Mouse (Mus musculus) MEL (cell line): Measurements from ENCODE around the gene Lhpp. TPM values are rescaled to one million over a fixed set of nuclear protein-coding genes. Genes with fewer than 3 reads are reported as not detected.

Source experiments
- DNase-seq: peaks from one replicate; pipeline ENCODE4 v3.0.0; 2011; ENCODE audit warnings: low read depth, low spot score
- H3K27ac ChIP-seq: 2 replicates; pipeline ENCODE4 v1.5.1; 2012; ENCODE audit warnings: low read depth, mild to moderate bottlenecking, control low read depth, low read length, moderate library complexity; ENCODE audit not compliant: control insufficient read depth
- H3K27me3 ChIP-seq, 2 experiments: fragments of 150-350 bp in 1 of 2; sonication (generic) in 1 of 2; 2 replicates each; pipeline ENCODE4 v1.6.1; 2012; ENCODE audit warnings: low read length in 2 of 2, mild to moderate bottlenecking in 2 of 2, improper control_type of control experiment in 1 of 2, moderate library complexity in 1 of 2; ENCODE audit not compliant: insufficient read depth in 2 of 2, control insufficient read depth in 1 of 2
- H3K36me3 ChIP-seq, 2 experiments: 2 replicates each; pipeline ENCODE4 v1.6.1; 2012 to 2014; ENCODE audit warnings: low read length in 2 of 2, improper control_type of control experiment in 1 of 2, inconsistent platforms in 1 of 2, mild to moderate bottlenecking in 1 of 2; ENCODE audit not compliant: insufficient read depth in 2 of 2, control insufficient read depth in 1 of 2
- H3K4me1 ChIP-seq, 2 experiments: fragments of 150-350 bp in 1 of 2; sonication (generic) in 1 of 2; 2 replicates each; pipeline ENCODE4 v1.6.1; 2012; ENCODE audit warnings: low read length in 2 of 2, improper control_type of control experiment in 1 of 2, mild to moderate bottlenecking in 1 of 2; ENCODE audit not compliant: insufficient read depth in 2 of 2, control insufficient read depth in 1 of 2
- H3K4me3 ChIP-seq, 2 experiments: fragments of 150-350 bp in 1 of 2; sonication (generic) in 1 of 2; 2 replicates each; pipeline ENCODE4 v1.5.1; 2012; ENCODE audit warnings: low read depth in 2 of 2, low read length in 2 of 2, mild to moderate bottlenecking in 2 of 2, moderate library complexity in 2 of 2, control low read depth in 1 of 2, improper control_type of control experiment in 1 of 2; ENCODE audit not compliant: control insufficient read depth in 1 of 2, insufficient read depth in 1 of 2
- H3K79me2 ChIP-seq: 2 replicates; pipeline ENCODE4 v1.6.1; 2012; ENCODE audit warnings: mild to moderate bottlenecking, low read length, moderate library complexity; ENCODE audit not compliant: control insufficient read depth, poor library complexity, insufficient read depth
- H3K9ac ChIP-seq: 2 replicates; pipeline ENCODE4 v1.6.1; 2012; ENCODE audit warnings: low read depth, mild to moderate bottlenecking, control low read depth, low read length, moderate library complexity; ENCODE audit not compliant: control insufficient read depth, poor library complexity, severe bottlenecking
- H3K9me3 ChIP-seq: fragments of 150-350 bp; sonication (generic); replicated peaks from 2 replicates; pipeline ENCODE4 v1.6.1; 2012; ENCODE audit warnings: mild to moderate bottlenecking, low read length, improper control_type of control experiment, moderate library complexity; ENCODE audit not compliant: insufficient read depth
- BHLHE40 ChIP-seq: IDR thresholded peaks from 2 replicates; pipeline ENCODE4 v1.6.1; 2012; ENCODE audit warnings: low read depth, mild to moderate bottlenecking, inconsistent platforms, low read length, improper control_type of control experiment, borderline replicate concordance
- CHD1 ChIP-seq: IDR thresholded peaks from 2 replicates; pipeline ENCODE4 v1.6.1; 2012; ENCODE audit warnings: low read depth, mild to moderate bottlenecking, inconsistent platforms, low read length, improper control_type of control experiment
- CTCF ChIP-seq, 3 experiments: IDR thresholded peaks in 2 of 3; conservative IDR thresholded peaks in 1 of 3; 2 replicates each; pipeline ENCODE4 v1.5.1; 2011 to 2012; ENCODE audit warnings: low read length in 3 of 3, low read depth in 2 of 3, mild to moderate bottlenecking in 2 of 3, improper control_type of control experiment in 1 of 3, inconsistent platforms in 1 of 3, mixed read lengths in 1 of 3, moderate library complexity in 1 of 3; ENCODE audit not compliant: control insufficient read depth in 1 of 3, insufficient read depth in 1 of 3, poor library complexity in 1 of 3, severe bottlenecking in 1 of 3
- ELF1 ChIP-seq: IDR thresholded peaks from 2 replicates; pipeline ENCODE4 v1.6.1; 2014; ENCODE audit warnings: low read depth, mild to moderate bottlenecking, inconsistent platforms, low read length, improper control_type of control experiment, moderate library complexity
- EP300 ChIP-seq, 2 experiments: IDR thresholded peaks; 2 replicates each; pipeline ENCODE4 v1.6.1; 2011; ENCODE audit warnings: improper control_type of control experiment in 2 of 2, low read length in 2 of 2, low read depth in 1 of 2, mild to moderate bottlenecking in 1 of 2
- GABPA ChIP-seq: IDR thresholded peaks from 2 replicates; pipeline ENCODE4 v1.6.1; 2012; ENCODE audit warnings: low read depth, mild to moderate bottlenecking, inconsistent platforms, low read length, improper control_type of control experiment, moderate library complexity
- GATA1 ChIP-seq: IDR thresholded peaks from 2 replicates; pipeline ENCODE4 v1.6.1; 2011; ENCODE audit warnings: low read depth, low read length, improper control_type of control experiment
- HCFC1 ChIP-seq: IDR thresholded peaks from 2 replicates; pipeline ENCODE4 v1.6.1; 2012; ENCODE audit warnings: low read depth, mild to moderate bottlenecking, inconsistent platforms, low read length, improper control_type of control experiment, moderate library complexity
- MAX ChIP-seq: IDR thresholded peaks from 2 replicates; pipeline ENCODE4 v1.6.1; 2011; ENCODE audit warnings: low read length, improper control_type of control experiment
- MAZ ChIP-seq: IDR thresholded peaks from 2 replicates; pipeline ENCODE4 v1.6.1; 2012; ENCODE audit warnings: low read depth, mild to moderate bottlenecking, inconsistent platforms, low read length, improper control_type of control experiment
- MXI1 ChIP-seq: IDR thresholded peaks from 2 replicates; pipeline ENCODE4 v1.6.1; 2011; ENCODE audit warnings: mild to moderate bottlenecking, low read depth, low read length, improper control_type of control experiment
- MYB ChIP-seq: IDR thresholded peaks from 2 replicates; pipeline ENCODE4 v1.6.1; 2011; ENCODE audit warnings: mild to moderate bottlenecking, low read depth, low read length, improper control_type of control experiment
- MYC ChIP-seq: IDR thresholded peaks from 2 replicates; pipeline ENCODE4 v1.6.1; 2011; ENCODE audit warnings: low read depth, mild to moderate bottlenecking, low read length, improper control_type of control experiment, moderate library complexity
- POLR2A ChIP-seq, 2 experiments: IDR thresholded peaks; 2 replicates each; pipeline ENCODE4 v1.6.1; 2011 to 2012; ENCODE audit warnings: low read length in 2 of 2, mild to moderate bottlenecking in 2 of 2, control low read depth in 1 of 2, improper control_type of control experiment in 1 of 2, low read depth in 1 of 2, moderate library complexity in 1 of 2; ENCODE audit not compliant: control insufficient read depth in 1 of 2, insufficient read depth in 1 of 2, poor library complexity in 1 of 2
- POLR2AphosphoS5 ChIP-seq: IDR thresholded peaks from 2 replicates; pipeline ENCODE4 v1.6.1; 2012; ENCODE audit warnings: low read depth, borderline replicate concordance, mild to moderate bottlenecking, inconsistent platforms, low read length, moderate library complexity, mixed read lengths
- RCOR1 ChIP-seq: IDR thresholded peaks from 2 replicates; pipeline ENCODE4 v1.6.1; 2012; ENCODE audit warnings: low read depth, mild to moderate bottlenecking, inconsistent platforms, low read length, improper control_type of control experiment
- SIN3A ChIP-seq: IDR thresholded peaks from 2 replicates; pipeline ENCODE4 v1.6.1; 2012; ENCODE audit warnings: low read length, improper control_type of control experiment, inconsistent platforms
- SMC3 ChIP-seq: IDR thresholded peaks from 2 replicates; pipeline ENCODE4 v1.6.1; 2011; ENCODE audit warnings: low read depth, low read length, improper control_type of control experiment
- TAL1 ChIP-seq: IDR thresholded peaks from 2 replicates; pipeline ENCODE4 v1.6.1; 2012; ENCODE audit warnings: mild to moderate bottlenecking, inconsistent platforms, low read length, moderate library complexity, mixed read lengths
- TCF12 ChIP-seq: IDR thresholded peaks from 2 replicates; pipeline ENCODE4 v1.6.1; 2014; ENCODE audit warnings: low read depth, mild to moderate bottlenecking, inconsistent platforms, low read length, improper control_type of control experiment, moderate library complexity
- UBTF ChIP-seq: IDR thresholded peaks from 2 replicates; pipeline ENCODE4 v1.6.1; 2012; ENCODE audit warnings: low read depth, mild to moderate bottlenecking, inconsistent platforms, low read length, improper control_type of control experiment, moderate library complexity, borderline replicate concordance; ENCODE audit not compliant: insufficient read depth
- ZC3H11A ChIP-seq: IDR thresholded peaks from 2 replicates; pipeline ENCODE4 v1.6.1; 2012; ENCODE audit warnings: low read depth, mild to moderate bottlenecking, inconsistent platforms, low read length, improper control_type of control experiment
- ZKSCAN1 ChIP-seq: IDR thresholded peaks from 2 replicates; pipeline ENCODE4 v1.6.1; 2012; ENCODE audit warnings: low read depth, mild to moderate bottlenecking, inconsistent platforms, low read length, improper control_type of control experiment, moderate library complexity
- ZMIZ1 ChIP-seq: IDR thresholded peaks from 2 replicates; pipeline ENCODE4 v1.6.1; 2012; ENCODE audit warnings: low read depth, mild to moderate bottlenecking, inconsistent platforms, low read length, improper control_type of control experiment, moderate library complexity
- ZNF384 ChIP-seq: IDR thresholded peaks from 2 replicates; pipeline ENCODE4 v1.6.1; 2012; ENCODE audit warnings: low read depth, mild to moderate bottlenecking, inconsistent platforms, low read length, improper control_type of control experiment
- polyA plus RNA-seq, 2 experiments: library from polyadenylated mRNA; stranded (reverse) in 1 of 2; unstranded in 1 of 2; fragments of >175 nt in 1 of 2; fragments of >200 nt in 1 of 2; gene quantifications; 2 replicates each; pipeline versions ENCODE4 v1.2.1 to v1.2.4; 2012; ENCODE audit warnings: low replicate concordance in 2 of 2, low read depth in 1 of 2; ENCODE audit not compliant: insufficient read length in 2 of 2, insufficient read depth in 1 of 2, missing spikeins in 1 of 2
- total RNA-seq: library from RNA; depleted of rRNA; stranded (reverse); fragments of 300-350 nt; gene quantifications from 2 replicates; pipeline ENCODE4 v1.2.3, GENCODE M21; 2012

The Lhpp gene
- total and polyA plus RNA-seq, 3 experiments: 31.0 to 39.3 TPM; not detected in 1

GRCm38 (mm10) chr7:132593762-132594161 lies 16.7 kb upstream of the Lhpp start:
- Histone ChIP-seq H3K9ac (no peak overlapping the region), H3K36me3 (peaks cover 0 to 36% of the 10 kb centered on the region in 2 experiments; a peak in 2 of 4 replicates), H3K4me1 (peaks cover 28 to 35% of the 10 kb centered on the region in 2 experiments), H3K27ac (no peak overlapping the region), H3K4me3 (no peak overlapping the region), H3K9me3 (no peaks in the 10 kb centered on the region), H3K27me3 (peaks cover 0 to 2% of the 10 kb centered on the region in 2 experiments; a peak in 1 of 4 replicates), H3K79me2 (peaks cover 4% of the 10 kb centered on the region)
- no peak for TF ChIP-seq TCF12
- no peak for DNase-seq

- Histone ChIP-seq H3K27ac (no peak overlapping the region), H3K36me3 (peaks cover 0 to 36% of the 10 kb centered on the region in 2 experiments; a peak in 2 of 4 replicates), H3K9me3 (no peaks in the 10 kb centered on the region), H3K9ac (no peak overlapping the region), H3K4me3 (no peak overlapping the region), H3K4me1 (peaks cover 28 to 39% of the 10 kb centered on the region in 2 experiments), H3K27me3 (peaks cover 0 to 2% of the 10 kb centered on the region in 2 experiments; a peak in 1 of 4 replicates), H3K79me2 (peaks cover 4% of the 10 kb centered on the region)
- DNase-seq: no peak
- TF ChIP-seq ZMIZ1 (no peak), GABPA (no peak), RCOR1 (peak; percentile 70), MAX (no peak), GATA1 (0 out of 2 replicates have a peak, but pooled peaks have one; percentile 29), SIN3A (0 out of 2 replicates have a peak, but pooled peaks have one; percentile 33), EP300 (IDR thresholded peaks at IDR 0.05; ENCODE audit: low read depth in 1 of 2, low read length in 2 of 2) (peak in 1 of 2 experiments; percentile 57; a peak in 1 of 4 replicates)
Observed at GRCm38 (mm10) chr7:132594325-132594724, 16.1 kb upstream of the Lhpp start.

GRCm38 (mm10) chr7:132595787-132596186 lies 14.7 kb upstream of the Lhpp start:
- Histone ChIP-seq H3K4me1 (peaks cover 28 to 43% of the 10 kb centered on the region in 2 experiments), H3K4me3 (peak overlapping the region; percentile 73 to 81), H3K27ac (peak overlapping the region; percentile 93), H3K9ac (peak overlapping the region; percentile 77), H3K27me3 (peaks cover 0 to 2% of the 10 kb centered on the region in 2 experiments; a peak in 1 of 4 replicates), H3K79me2 (peaks cover 4% of the 10 kb centered on the region), H3K9me3 (no peaks in the 10 kb centered on the region), H3K36me3 (peaks cover 0 to 36% of the 10 kb centered on the region in 2 experiments; a peak in 2 of 4 replicates)
- DNase-seq: peak; percentile 89
- TF ChIP-seq MAX (0 out of 2 replicates have a peak, but pooled peaks have one; percentile 42), BHLHE40 (peak; percentile 74), MYB (peak; percentile 98), GATA1 (peak; percentile 94), ZMIZ1 (peak; percentile 44; the same call in 1 of the 2 replicates), MXI1 (no peak), TAL1 (peak; percentile 82), CTCF (IDR thresholded peaks at IDR 0.05 in 2 of 3, conservative IDR thresholded peaks at IDR 0.05 in 1 of 3; ENCODE audit: control insufficient read depth in 1 of 3, insufficient read depth in 1 of 3, low read depth in 2 of 3, low read length in 3 of 3, poor library complexity in 1 of 3, severe bottlenecking in 1 of 3) (no peak), POLR2A (IDR thresholded peaks at IDR 0.05; ENCODE audit: control insufficient read depth in 1 of 2, insufficient read depth in 1 of 2, low read depth in 1 of 2, low read length in 2 of 2, poor library complexity in 1 of 2) (no peak; a peak in 1 of 4 replicates), ZC3H11A (no peak), POLR2AphosphoS5 (no peak), ZNF384 (no peak), TCF12 (peak; percentile 97), CHD1 (no peak), ZKSCAN1 (no peak), ELF1 (peak; percentile 46; the same call in 1 of the 2 replicates), HCFC1 (0 out of 2 replicates have a peak, but pooled peaks have one; percentile 20), MAZ (peak; percentile 86), SMC3 (no peak), UBTF (no peak), RCOR1 (peak; percentile 88), MYC (0 out of 2 replicates have a peak, but pooled peaks have one; percentile 14)
